Mouse (Mus musculus): ENCODE measurements around the gene Il16.

Il16 gene

GRCm38 (mm10) chr7:83678506-83678905 lies 67.0 kb downstream of the Il16 start:
- no peak for DNase-seq

DNA sequence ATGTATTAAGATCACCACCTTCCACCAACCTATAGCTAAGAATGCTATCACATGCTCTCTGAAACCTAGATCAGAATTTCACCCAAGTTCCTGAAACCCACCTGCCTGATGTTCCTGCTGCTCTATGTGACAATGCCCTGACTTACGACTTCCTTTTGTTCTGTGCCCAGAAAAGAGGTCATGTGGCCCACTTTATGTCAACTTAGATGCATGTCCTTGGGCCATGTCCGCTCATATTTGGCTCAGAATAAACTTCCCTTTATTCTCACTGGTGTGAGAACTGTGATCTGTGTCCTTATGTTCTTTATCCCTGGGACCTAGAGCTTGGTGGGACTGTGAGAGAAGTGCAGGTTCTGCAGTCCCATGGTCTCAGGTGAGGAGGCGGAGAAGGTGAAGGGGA lies 68.2 kb downstream of the Il16 start:
- no peak for DNase-seq

DNA sequence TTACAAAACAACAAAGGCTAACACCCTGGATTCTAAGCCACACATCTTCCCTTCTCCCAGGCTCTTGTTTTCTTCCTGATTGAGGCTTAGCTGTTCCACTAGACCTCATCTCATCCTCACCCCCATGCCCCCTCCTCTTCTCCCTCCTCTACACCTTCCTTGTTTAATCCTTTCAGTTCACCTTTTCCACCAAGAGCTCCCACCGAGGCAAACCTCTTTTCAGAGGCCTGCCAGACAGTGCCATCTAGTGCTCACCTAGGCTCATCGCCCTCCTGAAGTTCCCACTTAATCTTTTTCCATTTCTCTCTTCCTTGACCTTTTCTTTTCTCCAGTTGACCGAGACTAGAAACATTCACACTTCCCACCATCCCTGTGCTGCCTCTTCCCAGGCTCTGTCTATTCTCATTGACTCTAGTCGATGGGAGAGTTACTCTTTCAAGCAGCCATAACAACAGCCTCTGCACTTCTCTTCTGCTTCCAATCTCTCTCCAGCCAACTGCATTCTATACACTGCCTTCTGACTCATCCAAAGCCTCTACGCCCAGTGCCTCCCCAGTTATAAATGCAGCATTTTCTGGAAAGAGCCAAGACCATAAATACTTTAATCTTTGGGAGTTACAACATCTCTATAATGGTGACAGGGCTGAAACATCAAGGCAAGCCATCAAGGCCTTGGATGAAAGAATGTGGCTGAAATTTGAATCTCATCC lies 69.8 kb downstream of the Il16 start:
- peak; percentile 55 for DNase-seq

- no peak for DNase-seq
Observed at GRCm38 (mm10) chr7:83671573-83671972, 74.0 kb downstream of the Il16 start.

DNA sequence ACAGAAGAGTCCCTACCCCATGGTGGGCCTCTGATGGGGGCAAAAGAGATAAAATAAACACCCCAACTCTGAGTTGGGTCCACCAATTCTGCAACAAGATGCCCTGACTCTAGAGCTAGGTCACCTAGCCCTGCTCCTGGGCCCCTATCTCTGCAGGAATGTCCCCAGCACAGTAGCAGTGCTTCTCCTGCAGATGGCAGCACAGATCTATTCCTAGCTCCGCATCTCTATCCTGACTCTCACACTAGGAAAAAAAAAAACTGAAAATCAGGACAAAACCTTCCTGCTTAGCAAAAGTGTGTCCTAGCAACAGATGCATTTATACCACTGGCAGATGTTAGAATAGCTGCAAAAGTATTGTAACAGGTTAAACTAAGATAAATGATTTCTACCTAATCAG lies 76.8 kb downstream of the Il16 start:
- peak; percentile 66 for DNase-seq

- no peak for DNase-seq
Observed at GRCm38 (mm10) chr7:83667936-83668645, 77.4 kb downstream of the Il16 start.

DNA sequence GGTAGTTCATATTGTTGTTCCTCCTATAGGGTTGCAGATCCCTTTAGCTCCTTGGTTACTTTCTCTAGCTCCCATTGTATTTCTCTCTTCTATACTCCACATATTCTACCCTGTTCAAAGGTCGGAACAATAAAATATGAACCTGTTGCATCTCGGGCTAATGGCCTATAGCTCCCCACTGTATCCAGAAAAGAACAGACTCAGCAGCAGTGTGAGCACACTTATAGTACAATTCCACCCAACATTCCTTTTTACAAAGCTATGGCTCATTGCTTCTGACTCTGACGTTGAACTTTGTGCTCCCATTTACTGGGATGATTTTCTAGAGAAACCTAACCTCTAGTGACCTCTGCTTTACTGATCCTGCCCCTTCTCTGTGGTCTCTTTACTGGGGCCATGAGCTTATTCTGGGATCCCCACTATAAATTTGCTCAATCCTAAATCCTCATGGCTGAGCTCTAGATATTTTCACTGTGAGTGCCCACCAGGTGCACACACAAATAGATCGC lies 79.4 kb downstream of the Il16 start:
- peak; percentile 66 for DNase-seq

DNA sequence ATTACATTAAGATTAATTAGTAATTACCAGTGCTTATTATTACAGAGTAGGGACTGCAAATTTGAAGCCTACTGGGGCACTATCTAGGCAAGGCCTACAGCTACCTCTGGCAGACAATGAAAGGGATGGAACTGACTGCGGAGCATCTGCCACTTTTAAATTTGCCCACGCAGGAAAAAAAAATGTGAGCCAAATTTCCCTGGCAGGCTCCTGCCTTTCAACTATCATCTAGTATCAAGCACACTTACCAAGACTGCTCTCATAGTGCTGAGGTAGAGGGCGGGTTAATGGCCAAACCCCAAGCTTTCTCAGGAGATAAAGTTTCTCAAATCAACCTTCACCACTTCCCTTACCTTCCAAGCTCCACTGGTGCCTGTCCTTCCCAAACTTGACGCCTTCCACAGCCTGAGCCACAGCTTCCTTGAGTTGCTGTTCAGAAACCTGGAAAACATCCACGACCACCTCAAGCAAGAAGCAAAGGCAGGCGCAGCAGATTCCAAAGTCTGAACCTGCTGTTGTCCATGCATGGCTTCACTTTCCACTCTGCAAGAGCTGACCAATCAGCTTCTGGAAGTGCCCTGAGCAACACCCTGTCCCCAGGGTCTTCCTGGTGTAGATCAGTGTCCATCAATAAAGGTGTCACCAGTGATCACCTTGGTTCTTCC lies 82.7 kb downstream of the Il16 start:
- DNase-seq = peak; percentile 57

DNA sequence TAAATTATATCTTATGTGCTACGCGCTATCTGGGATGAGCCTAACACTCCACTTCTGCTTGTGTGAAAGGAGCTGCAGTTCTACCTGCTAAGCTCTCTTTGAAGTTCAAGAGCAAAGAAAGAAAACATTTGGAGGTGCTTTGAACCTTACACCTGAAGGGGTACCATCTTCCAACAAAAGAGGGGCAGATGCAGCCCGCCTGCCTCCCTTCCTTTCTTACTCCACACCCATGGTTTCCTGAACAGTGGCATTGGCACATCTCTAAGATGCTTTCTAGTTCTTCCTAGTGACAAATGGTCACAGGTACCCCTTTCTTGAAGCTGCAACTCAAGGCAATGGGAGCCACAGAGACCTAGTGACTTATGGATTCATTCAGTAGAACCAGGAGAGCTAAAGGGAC lies 83.8 kb downstream of the Il16 start:
- DNase-seq = no peak

- no peak for DNase-seq
Observed at GRCm38 (mm10) chr7:83661031-83661430, 84.5 kb downstream of the Il16 start.

- DNase-seq = no peak
Observed at GRCm38 (mm10) chr7:83660273-83660691, 85.2 kb downstream of the Il16 start.

DNA sequence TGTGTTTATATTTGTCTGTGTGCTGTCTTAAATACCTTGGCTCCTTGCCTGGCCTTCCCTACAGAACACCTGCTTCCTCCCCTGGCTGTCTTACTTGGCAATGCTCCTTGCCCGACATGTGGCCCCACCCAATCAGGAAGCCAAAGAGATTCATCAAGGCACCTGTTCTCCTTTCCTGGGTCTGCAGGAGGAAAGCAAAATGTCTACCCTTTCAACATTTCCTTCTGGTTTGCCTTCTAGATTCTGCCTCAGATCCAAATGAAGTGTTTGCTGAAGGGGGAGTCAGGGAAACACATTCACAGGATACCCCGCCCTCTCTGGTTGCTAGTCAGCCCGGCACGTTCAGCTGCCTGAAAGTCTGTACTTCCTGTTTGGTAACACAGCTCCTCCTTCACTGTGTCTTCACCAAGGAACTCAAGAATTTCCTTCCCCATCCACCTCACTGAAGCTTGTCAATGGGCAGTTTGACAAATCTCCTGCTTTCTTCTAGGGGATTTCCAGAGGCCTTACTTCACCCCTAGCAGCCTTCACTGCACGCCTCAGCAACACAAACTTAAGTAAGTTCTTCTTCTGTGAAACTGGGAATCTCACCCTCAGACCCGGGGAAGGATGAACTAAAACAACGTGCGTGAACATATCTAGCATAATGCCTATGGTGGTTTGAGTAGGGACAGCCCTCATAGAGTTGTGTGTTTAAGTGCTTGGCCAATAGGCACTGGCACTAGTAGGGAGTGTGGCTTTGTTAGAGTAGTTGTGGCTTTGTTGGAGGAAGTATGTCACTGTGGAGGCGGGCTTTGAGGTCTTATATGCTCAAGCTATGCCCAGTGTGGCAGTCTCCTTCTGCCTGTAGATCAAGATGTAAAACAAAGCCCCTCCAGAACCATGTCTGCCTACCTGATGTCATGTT lies 86.1 kb downstream of the Il16 start:
- DNase-seq = peak; percentile 62

DNA sequence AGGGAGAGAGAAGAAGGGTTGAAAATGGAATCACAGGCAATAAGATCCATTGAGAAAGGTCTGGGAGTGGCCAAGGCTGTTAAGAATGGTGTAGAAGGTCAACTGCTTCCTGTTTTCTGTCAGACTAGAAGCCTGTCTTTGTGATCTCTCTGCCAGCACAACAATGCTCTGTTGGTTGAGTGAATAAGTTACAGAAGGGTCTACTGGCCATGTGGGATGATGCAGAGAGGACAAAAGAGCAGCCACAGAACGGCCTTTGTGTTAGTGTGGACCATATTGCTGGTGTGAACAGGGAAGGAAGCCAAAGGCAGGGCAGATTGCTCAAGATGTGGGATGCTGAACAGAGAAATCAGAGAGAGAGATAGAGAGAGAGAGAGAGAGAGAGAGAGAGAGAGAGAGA lies 86.8 kb downstream of the Il16 start:
- no peak for DNase-seq

DNA sequence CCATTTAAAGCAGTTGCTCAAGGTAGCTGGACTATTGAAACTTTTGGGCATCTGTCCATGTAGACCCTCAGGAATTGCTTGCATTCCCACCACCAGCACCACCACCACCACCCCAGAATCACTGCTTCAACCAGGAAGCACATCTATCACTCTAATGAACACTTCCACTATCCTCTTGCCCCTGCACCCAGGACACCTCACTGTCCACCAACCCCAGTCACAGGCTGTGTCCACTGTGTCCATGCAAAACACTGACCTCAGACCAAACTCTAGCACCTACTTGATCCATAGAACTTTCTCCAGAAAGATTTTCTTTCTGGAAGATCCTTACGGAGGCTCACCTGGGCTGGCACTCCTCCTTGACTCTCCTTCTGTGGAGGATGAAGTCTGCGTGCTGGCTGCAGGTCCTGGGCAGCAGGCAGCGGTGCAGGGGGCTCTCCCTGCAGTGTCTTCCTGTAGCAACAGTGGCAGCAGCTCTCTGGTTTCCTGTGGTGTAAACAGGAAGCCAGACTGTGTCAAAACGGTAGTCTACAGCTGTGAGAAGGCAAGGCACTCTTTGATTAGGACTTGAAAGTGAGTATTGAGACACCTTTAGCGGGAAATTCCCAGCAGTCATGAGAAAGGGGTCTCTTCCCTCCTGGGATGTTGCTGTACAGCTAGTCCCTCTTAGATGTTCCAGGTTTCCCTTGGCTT lies 90.4 kb downstream of the Il16 start:
- DNase-seq = peak; percentile 55

DNA sequence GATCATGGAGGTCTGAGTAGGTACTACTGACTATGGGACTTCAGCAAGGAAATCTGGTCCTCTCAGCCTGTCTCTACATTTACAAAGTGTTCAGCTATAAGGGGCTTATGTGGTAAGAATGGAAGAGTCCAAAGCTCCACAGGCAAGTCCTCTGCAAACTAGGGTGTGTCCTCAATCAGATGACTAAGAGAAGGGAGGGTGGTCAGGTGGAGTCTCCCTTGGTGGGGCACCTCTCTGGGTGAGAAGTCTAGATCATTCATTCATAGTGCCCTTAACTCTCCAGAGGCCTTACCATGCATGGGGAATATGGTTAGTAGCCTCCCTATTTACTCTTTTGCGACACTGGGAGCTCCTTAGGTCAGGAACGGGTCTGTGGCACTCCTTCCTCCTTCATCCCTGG lies 91.3 kb downstream of the Il16 start:
- no peak for DNase-seq

DNA sequence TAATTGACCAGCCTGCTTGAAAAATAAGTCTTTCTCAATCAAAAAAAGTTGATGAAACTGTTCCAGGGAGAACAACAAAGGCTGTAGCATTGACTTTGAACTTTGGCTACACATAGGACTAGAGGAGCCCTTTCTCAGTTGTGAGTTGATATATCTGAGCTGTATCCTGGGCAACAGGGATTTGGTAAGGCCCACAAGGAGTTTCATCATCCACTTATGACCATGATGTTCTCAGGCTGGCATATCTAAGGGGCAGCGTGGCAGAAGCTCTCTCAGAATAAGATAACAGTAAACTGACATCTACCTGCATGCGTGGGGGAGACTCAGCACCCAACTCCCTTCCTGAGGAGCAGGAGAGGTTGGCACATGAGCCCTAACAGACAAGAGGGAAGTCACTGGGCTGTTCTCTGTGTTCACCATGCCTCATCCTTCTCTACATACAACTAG lies 91.9 kb downstream of the Il16 start:
- no peak for DNase-seq

DNA sequence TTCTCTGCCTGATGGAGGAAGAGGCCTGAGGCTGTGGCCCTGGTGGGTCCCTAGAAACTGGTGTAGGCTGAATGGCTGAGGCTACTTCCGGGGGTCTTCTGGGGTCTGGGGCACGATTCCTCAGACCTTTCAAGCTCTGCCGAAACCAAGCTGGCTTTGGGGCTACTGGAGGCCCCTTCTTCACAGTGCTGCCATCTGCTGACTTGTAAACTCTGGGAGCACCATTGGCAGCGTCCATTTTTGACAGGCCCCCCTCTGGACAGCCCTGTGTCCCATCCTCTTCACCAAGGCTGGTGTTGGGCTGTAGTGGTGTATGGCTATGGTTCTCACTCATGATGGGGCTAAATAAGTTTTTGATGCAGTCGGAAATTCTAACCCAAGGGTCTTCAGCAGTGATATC lies 93.0 kb downstream of the Il16 start:
- DNase-seq = no peak

DNA sequence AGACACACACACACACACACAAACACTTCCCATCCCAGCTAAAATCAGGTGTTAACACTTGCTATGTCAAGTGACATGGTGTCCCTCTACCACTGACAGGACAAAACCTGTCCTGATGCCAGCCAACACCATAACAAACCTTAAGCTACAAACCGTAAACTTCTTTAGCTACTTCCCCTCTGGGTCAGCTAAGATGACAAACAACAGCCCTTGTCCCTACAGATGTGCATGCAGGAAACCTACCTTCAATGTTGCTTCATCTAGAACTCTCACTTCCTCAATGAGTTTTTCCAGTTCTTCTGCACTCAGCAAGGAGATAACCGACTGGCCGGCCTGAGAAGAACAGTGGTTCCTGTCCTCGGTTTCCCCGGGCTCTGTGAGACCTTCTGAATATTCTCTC lies 94.9 kb downstream of the Il16 start:
- DNase-seq = no peak

DNA sequence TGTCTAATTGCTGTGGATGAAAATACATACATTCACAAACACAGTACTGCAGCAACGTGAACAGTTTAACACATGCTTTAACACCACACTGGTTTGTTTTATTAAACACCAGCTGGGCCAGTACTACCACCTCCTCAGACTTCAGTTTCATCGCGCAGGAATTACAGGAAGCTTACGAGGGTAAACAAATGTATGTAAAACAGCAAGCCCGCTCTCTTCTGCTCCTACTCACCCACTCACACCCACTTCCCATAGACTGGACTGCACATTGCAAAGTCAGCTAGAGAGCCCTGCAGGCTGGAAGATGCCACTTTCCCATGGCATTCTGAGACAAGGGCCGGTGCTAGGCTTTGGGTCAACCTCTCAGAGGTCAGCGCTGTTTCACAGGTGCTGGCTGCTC lies 96.7 kb downstream of the Il16 start:
- DNase-seq = no peak

- DNase-seq = no peak
Observed at GRCm38 (mm10) chr7:83645476-83645875, 100.0 kb downstream of the Il16 start.

GRCm38 (mm10) chr7:83644761-83645160 lies 100.8 kb downstream of the Il16 start:
- no peak for DNase-seq

- no peak for DNase-seq
Observed at GRCm38 (mm10) chr7:83643581-83643980, 101.9 kb downstream of the Il16 start.

All from kidney, adult 9 months (tissue).